Mouse (Mus musculus): ENCODE measurements around the gene Ndnf.

DNA sequence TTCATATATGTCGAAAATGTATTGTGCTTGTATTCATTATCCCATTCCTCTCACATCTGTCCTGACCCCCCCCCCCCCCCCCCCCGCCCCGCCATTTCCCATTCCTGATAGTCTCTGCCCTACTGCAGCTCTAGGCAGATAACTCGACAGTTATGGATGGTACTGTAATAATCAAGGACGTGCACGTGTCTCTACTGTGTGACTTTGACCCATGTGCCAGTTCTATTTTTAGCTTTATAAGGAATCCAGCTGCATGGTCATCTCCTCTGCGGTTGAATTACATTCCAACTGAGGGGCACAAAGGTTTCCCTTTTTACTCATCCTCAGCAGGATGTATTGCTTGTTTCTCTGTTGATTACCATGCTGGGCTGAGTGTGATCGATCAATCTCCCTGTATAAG, 68.1 kb downstream of the Ndnf start:
- TF ChIP-seq CTCF (IDR thresholded peaks at IDR 0.05) = no peak
- TF ChIP-seq EP300 (IDR thresholded peaks at IDR 0.05) = no peak

All from lung, postnatal 0 days (tissue).